Mouse (Mus musculus): ENCODE results near the gene Fndc1. TPM values are rescaled to one million over a fixed set of nuclear protein-coding genes. Genes with fewer than 3 reads are reported as not detected.

Fndc1 gene
- total RNA-seq, 1 experiment from 2014 or later, result not detected

- ATAC-seq (replicated peaks; ENCODE audit: low read depth, poor library complexity, severe bottlenecking), result no peak
Measured at GRCm38 (mm10) chr17:7825416-7825815, 1.7 kb downstream of the Fndc1 start.

GRCm38 (mm10) chr17:7821553-7822186, 5.4 kb downstream of the Fndc1 start:
- peak; percentile 62; the same call in 1 of the 2 replicates for ATAC-seq (replicated peaks; ENCODE audit: low read depth, poor library complexity, severe bottlenecking)

DNA sequence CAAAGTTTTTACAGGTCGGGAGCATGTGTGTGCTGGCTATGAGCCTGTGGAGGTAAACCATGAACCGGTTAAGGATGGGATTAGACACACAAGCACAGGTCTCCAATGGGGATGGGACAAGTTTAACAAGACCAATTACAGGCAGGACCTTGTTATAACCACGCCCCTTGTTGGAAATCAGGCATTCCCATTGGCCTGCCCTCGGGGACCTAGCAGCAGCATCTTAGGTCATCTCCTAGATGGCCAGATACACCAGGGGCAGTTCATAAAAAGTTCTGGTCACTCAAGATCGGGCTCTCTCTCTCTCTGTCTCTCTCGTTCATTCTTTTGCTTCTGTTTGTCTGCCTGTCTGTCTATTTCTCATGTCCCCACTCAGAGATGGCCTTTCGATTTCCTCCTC, 6.9 kb downstream of the Fndc1 start:
- no peak for ATAC-seq (replicated peaks; ENCODE audit: low read depth, poor library complexity, severe bottlenecking)

GRCm38 (mm10) chr17:7816602-7817001, 10.5 kb downstream of the Fndc1 start:
- ATAC-seq (replicated peaks; ENCODE audit: low read depth, poor library complexity, severe bottlenecking), result no peak

DNA sequence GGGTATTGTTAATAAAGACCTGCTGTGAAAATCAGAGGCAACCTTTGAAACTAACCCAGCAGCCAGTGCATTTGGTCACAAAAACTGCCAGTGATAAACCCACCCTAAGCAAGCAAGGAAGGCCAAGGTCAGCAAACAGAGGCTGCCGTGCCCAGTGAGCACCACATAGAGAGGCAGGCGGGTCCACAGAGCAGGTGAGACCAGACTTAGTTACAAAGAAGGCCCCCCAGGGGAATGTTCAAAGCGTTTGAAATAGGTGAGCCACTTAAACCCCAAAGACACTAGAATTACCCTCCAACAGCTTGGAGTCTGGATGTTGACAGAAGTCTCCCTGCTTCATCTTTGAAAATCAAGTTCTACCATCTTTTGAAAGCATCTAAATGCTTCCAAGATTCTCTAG, 12.7 kb downstream of the Fndc1 start:
- ATAC-seq (replicated peaks; ENCODE audit: low read depth, poor library complexity, severe bottlenecking), result no peak

GRCm38 (mm10) chr17:7808043-7808442, 19.1 kb downstream of the Fndc1 start:
- ATAC-seq (replicated peaks; ENCODE audit: low read depth, poor library complexity, severe bottlenecking), result peak; percentile 25; the same call in 1 of the 2 replicates

DNA sequence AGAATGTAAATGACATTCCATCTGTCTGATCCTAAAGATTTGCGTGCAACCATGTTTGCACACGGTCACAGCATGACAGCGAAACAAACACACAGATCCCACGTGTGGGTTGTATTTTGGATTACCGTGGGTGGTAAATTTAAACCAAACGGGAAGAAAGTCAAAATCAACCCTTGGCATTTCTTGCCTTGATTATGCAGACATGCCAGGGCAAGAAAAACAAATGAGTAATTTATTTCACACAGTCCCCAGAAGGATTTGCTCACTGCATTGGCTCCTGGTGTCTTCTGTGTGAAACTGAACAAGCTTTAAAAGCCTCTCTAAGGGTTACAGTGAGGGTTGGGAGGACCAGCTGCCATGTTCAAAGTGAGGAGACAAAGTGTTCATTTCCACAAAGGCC, 22.0 kb downstream of the Fndc1 start:
- no peak for ATAC-seq (replicated peaks; ENCODE audit: low read depth, poor library complexity, severe bottlenecking)

- no peak for ATAC-seq (replicated peaks; ENCODE audit: low read depth, poor library complexity, severe bottlenecking)
Measured at GRCm38 (mm10) chr17:7802483-7802882, 24.6 kb downstream of the Fndc1 start.

- no peak for ATAC-seq (replicated peaks; ENCODE audit: low read depth, poor library complexity, severe bottlenecking)
Measured at GRCm38 (mm10) chr17:7799894-7800293, 27.2 kb downstream of the Fndc1 start.

DNA sequence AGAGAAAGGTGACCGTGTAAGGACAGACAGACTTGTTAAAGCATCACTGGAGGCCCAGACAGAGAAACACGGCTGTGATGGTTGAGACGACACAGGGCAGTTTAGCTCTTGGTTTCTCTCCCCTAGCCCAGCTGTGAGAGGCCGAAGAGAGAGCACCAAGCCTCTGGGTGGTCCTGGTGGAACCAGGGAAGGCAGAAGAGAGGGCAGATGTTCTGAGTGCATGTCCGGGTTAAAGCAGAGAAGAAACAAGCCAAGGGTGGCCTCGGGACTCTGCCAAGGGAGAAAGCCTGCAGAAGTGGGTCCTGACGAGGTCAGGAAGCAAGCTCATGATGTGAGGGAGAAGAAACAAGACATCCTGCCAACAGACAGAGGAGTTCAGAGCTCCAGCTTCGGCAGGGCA, 31.5 kb downstream of the Fndc1 start:
- ATAC-seq (replicated peaks; ENCODE audit: low read depth, poor library complexity, severe bottlenecking), result no peak

DNA sequence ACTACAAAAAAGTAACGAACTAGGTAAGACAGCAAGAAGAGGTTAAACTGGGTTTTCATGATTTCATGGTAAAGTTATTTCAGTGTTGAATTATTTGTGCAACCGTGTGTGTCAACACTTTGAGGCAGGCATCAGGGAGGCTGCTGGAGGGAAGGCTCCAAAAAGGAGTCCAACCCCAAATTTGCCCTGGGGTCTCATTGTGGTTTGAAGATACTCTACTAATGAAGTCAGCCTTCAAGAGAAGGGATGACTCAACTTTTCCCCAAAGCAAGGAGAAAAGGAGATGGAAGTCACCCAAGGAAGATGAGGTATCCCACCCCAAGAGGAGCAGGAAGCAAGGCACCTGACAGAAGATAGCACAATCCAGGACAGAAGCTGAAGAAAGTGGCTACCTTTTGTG, 31.9 kb downstream of the Fndc1 start:
- ATAC-seq (replicated peaks; ENCODE audit: low read depth, poor library complexity, severe bottlenecking), result no peak

- no peak for ATAC-seq (replicated peaks; ENCODE audit: low read depth, poor library complexity, severe bottlenecking)
Measured at GRCm38 (mm10) chr17:7794093-7794492, 33.0 kb downstream of the Fndc1 start.

DNA sequence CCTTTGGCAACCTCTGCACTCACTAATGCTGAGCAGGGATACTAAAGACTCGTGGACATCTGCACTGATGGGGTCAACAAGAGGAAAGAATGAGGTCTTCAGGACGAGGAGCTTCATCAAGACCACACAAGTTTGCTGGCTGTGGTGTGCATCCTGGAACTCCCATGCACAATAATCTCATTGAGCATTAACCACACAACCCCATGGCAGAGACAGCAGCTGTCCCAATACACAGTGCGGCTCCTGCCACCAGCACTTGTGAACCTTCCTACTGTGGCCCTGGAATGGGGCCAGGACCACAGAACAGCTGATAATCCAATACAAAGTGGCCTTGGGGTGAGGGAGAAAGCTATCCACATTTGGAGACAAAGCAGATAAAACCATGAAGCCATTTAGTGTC, 36.6 kb downstream of the Fndc1 start:
- ATAC-seq (replicated peaks; ENCODE audit: low read depth, poor library complexity, severe bottlenecking), result no peak

- ATAC-seq (replicated peaks; ENCODE audit: low read depth, poor library complexity, severe bottlenecking), result no peak
Measured at GRCm38 (mm10) chr17:7774101-7774500, 53.0 kb downstream of the Fndc1 start.

DNA sequence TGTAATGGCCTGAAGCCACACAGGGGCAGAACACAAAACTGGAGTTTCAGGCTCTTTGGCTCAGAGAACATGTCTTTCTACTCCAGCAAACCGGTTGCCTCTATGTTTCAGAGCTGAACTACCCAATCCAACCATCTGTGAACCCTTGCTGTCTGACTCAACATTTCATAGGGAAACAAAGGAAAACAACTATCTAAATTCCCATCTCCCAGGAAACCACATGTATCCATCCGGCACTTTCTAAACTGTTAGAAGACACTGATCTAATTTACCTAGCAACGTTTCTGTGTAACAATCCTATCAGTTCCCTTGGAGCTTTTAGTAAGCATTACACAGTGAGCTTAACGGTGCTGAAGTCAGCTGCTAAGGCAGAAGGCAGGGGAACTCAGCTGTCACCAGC, 67.3 kb downstream of the Fndc1 start:
- no peak for ATAC-seq (replicated peaks; ENCODE audit: low read depth, poor library complexity, severe bottlenecking)

- no peak for ATAC-seq (replicated peaks; ENCODE audit: low read depth, poor library complexity, severe bottlenecking)
Measured at GRCm38 (mm10) chr17:7755001-7755400, 72.1 kb downstream of the Fndc1 start.

- ATAC-seq (replicated peaks; ENCODE audit: low read depth, poor library complexity, severe bottlenecking), result no peak
Measured at GRCm38 (mm10) chr17:7753383-7753782, 73.7 kb downstream of the Fndc1 start.

DNA sequence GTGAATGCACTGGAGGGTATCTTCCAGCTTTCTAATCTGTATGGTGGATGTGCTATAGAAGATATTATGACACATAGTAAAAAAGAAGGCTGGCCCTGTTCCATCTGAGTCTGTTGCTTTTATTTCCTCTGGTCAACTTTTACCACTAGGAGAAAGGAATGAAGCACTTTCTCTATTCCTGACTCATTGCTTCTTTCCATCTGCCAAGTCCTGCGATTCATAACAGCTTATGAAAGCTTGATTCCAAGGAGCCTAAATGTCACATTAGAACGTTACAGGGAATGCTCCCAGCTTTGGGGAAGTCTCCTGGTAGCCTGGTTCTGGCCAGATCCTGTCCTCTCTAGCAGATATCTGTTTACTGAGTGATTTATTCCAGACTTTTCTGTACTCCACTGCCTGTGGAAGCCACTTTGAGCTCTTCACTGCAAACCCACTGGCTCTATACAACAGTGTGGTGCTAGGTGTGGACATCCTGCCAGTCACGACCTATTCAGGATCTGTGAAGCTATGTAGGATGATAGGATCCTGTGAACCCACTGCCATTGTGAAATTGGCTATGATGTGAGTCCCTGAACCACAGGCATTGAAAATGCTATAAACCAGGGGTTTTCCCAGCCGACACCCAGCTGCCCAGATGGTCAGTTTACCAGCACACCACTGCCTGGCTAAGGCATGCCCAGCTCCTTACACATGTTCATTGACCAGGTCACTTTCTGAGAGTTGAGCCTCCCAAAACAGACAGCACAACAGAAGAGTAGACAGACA, 77.9 kb downstream of the Fndc1 start:
- ATAC-seq (replicated peaks; ENCODE audit: low read depth, poor library complexity, severe bottlenecking), result no peak

GRCm38 (mm10) chr17:7746841-7747240, 80.3 kb downstream of the Fndc1 start:
- no peak for ATAC-seq (replicated peaks; ENCODE audit: low read depth, poor library complexity, severe bottlenecking)

DNA sequence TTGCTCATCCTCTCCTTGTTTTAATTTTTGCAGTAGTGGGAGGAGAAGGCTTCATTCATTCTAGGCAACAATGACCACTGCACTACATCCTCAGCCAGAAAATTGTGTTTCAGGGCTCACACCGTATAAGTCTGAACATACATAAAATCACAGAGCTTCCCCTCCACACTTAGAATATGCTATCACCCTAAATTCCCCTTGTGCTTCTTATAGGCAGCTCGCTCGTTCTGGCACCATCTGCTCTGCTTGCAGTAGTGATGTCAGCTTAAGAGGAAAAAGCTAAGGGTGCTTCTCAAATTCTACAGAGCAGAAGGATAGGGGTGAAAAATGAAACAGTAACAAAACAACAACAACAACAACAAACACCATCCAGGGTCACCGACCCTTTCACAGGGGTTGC, 82.1 kb downstream of the Fndc1 start:
- ATAC-seq (replicated peaks; ENCODE audit: low read depth, poor library complexity, severe bottlenecking), result no peak

GRCm38 (mm10) chr17:7740988-7741387, 86.1 kb downstream of the Fndc1 start:
- ATAC-seq (replicated peaks; ENCODE audit: low read depth, poor library complexity, severe bottlenecking), result 0 out of 2 replicates have a peak, but pooled peaks have one; percentile 45

DNA sequence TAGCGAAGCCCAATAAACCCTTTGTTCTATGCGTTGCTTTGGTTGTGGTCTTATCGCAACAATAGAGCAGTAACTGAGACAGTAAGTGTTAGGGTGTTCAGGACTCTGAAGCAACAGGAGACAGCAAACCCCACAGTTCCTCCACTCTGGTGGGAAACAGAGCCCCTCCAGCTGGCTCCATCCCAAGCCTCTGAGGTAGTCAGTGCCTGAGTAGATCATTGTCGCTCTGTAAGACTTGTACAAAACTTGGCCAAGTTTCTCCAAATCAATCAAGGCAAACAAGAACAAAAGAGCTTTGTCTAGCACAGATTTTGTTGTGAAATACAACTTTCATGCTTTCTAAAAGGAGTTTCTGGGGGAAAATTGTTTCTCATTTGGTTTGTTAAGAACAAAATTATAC, 104.1 kb downstream of the Fndc1 start:
- ATAC-seq (replicated peaks; ENCODE audit: low read depth, poor library complexity, severe bottlenecking), result no peak

Data from common myeloid progenitor, adult 5-6 weeks (primary cell).